Mouse (Mus musculus) forebrain, postnatal 0 days (tissue): ENCODE measurements around the gene Cdk12. TPM values are rescaled to one million over a fixed set of nuclear protein-coding genes. Genes with fewer than 3 reads are reported as not detected.
"Not testable (repeated sequence)": the region's sequence is repeated elsewhere in the genome, so short reads cannot be mapped to it uniquely, and the experiment has no call there.

Experiments used
- ATAC-seq: fragments of 200-750 bp; cut with Nextera tagmentation; 2 replicates; pipeline ENCODE4 v1.8.0; 2017; ENCODE audit warnings: mild to moderate bottlenecking, moderate library complexity
- DNase-seq: peaks from one replicate; pipeline ENCODE4 v3.0.0-alpha.2; 2015
- H3K27ac ChIP-seq: fragments of 300-500 bp; sonication (generic); 2 replicates; pipeline ENCODE4 v1.5.1; 2014; ENCODE audit warnings: low read depth, mild to moderate bottlenecking, antibody characterized with exemption, low read length, moderate library complexity, mixed read lengths
- H3K27me3 ChIP-seq: fragments of 300-500 bp; sonication (generic); 2 replicates; pipeline ENCODE4 v1.6.1; 2014; ENCODE audit warnings: mild to moderate bottlenecking, low read length, mixed read lengths; ENCODE audit not compliant: insufficient read depth
- H3K36me3 ChIP-seq: fragments of 300-500 bp; sonication (generic); 2 replicates; pipeline ENCODE4 v1.6.1; 2014; ENCODE audit warnings: mild to moderate bottlenecking, moderate library complexity; ENCODE audit not compliant: insufficient read depth
- H3K4me1 ChIP-seq: fragments of 300-500 bp; sonication (generic); 2 replicates; pipeline ENCODE4 v1.6.1; 2014; ENCODE audit warnings: antibody characterized with exemption; ENCODE audit not compliant: insufficient read depth
- H3K4me2 ChIP-seq: fragments of 300-500 bp; sonication (generic); 2 replicates; pipeline ENCODE4 v1.6.1; 2014; ENCODE audit warnings: low read depth, mild to moderate bottlenecking, moderate library complexity
- H3K4me3 ChIP-seq: fragments of 300-500 bp; sonication (generic); 2 replicates; pipeline ENCODE4 v1.5.1; 2014; ENCODE audit warnings: low read depth, low read length, mixed read lengths
- H3K9ac ChIP-seq: fragments of 300-500 bp; sonication (generic); 2 replicates; pipeline ENCODE4 v1.6.1; 2014; ENCODE audit warnings: mild to moderate bottlenecking
- H3K9me3 ChIP-seq: fragments of 300-500 bp; sonication (generic); 2 replicates; pipeline ENCODE4 v1.6.1; 2016; ENCODE audit warnings: low read length
- CTCF ChIP-seq: sonication (generic); IDR thresholded peaks from 2 replicates; pipeline ENCODE4 v1.5.1; 2016; ENCODE audit warnings: antibody characterized with exemption, control low read depth, low read depth
- WGBS: fragments of 180-500 bp; shearing (Covaris S2); extraction: QIAGEN DNeasy Blood & Tissue Kit; methylation state at CpG from one replicate; pipeline ENCODE4 v1.1.7; 2014; 5-methylcytosine and 5-hydroxymethylcytosine counted together
- polyA plus RNA-seq: library from polyadenylated mRNA; unstranded; fragments of >200 nt; fragmentation: Nextera tagmentation; extraction: Ambion mirVana; gene quantifications from 2 replicates; pipeline ENCODE4 v1.2.1, GENCODE M21; 2015
- total RNA-seq: library from RNA; depleted of rRNA; stranded (reverse); fragments of >200 nt; gene quantifications from 2 replicates; pipeline ENCODE4 v1.2.3, GENCODE M21; 2014; rRNA removed

Gene Cdk12
- total RNA-seq = 35.5 and 36.0 TPM in 2 replicates
- 2.8 and 4.5 TPM in 2 replicates for polyA plus RNA-seq

DNA sequence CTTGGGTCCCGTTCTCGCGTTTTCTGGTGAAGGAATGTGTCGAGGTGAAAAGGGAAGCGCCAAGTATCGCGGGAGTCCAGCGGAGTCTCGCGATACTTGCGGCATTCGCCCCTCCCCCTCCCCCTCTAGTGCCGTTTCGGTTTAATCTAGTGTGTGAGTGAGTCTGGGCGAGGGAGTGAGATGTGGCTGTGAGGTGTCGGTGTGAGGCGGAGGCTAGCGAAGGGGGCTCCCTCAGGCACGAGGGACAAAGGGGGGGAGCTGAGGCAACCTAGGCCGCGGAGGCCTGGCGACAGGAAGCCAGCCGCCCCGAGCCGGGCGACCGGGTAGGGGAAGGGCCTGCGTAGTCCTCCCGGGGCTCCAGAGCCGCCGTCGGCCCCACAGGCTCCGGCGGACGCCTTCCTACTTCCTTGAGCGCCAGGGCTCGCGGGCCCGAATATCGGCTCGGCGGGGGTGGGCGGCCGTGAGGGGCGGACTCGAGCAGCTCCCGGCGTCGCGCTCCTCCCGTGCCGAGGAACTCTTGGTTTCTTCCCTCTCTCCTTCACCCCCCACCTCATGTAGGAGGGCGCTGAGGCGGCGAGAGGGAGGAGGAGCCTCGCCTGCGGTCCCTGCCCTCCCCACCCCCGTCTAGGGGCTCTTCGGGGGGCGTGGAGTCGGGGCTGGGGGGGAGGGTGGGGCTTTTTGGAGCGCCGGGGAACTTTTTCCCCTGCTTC, at the start of gene Cdk12:
Gene Cdk12, plus strand, starts transcription at position 419 of the 710 bp plus-strand sequence.
- DNase-seq (peak; percentile 99), ATAC-seq (peak; percentile 94)
- no peaks in the 10 kb centered on the region for H3K27me3 ChIP-seq
- peak within 1 kb of the TSS; percentile 98 for H3K9ac ChIP-seq
- H3K4me3 ChIP-seq = peak within 1 kb of the TSS; percentile 69
- H3K36me3 ChIP-seq = no peaks in the 10 kb centered on the region
- peaks cover 12% of the 10 kb centered on the region for H3K4me1 ChIP-seq
- peak within 1 kb of the TSS; percentile 97 for H3K4me2 ChIP-seq
- H3K27ac ChIP-seq = peak within 1 kb of the TSS; percentile 99
- no peak for TF ChIP-seq CTCF
- no peaks in the 10 kb centered on the region for H3K9me3 ChIP-seq
- WGBS = 2% methylated on average over 46 of the region's 63 CpGs

DNA sequence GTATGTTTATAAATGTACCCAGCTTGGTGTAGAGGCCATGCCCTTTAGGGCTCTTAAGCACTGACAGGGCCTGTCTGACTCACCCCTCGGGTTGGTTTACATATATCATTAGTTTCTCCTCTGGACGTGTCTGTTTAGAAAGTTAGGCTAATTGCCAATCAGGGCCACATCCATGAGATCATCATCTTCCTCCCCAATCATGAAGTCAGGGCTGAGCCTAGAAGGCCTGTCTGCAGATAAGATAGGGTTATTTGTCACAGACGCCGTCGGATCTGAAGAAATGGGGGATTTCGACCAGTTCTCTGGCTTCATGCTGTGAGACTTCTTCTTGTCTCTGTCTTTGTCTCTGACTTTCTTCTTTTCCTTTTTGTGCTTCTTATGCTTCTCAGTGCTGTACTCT, 47.8 kb upstream of the Cdk12 start:
- DNase-seq = no peak
- no peak overlapping the region for H3K4me2 ChIP-seq
- no peak overlapping the region for H3K4me3 ChIP-seq
- H3K27me3 ChIP-seq = no peaks in the 10 kb centered on the region
- H3K9me3 ChIP-seq = no peaks in the 10 kb centered on the region
- ATAC-seq = no peak
- TF ChIP-seq CTCF = no peak
- H3K9ac ChIP-seq = no peak overlapping the region
- no peak overlapping the region for H3K27ac ChIP-seq
- H3K4me1 ChIP-seq = no peaks in the 10 kb centered on the region
- H3K36me3 ChIP-seq = peaks cover 52% of the 10 kb centered on the region
- WGBS = 88% methylated on average over 6 of the region's 6 CpGs

- Histone ChIP-seq H3K4me3 (no peak overlapping the region), H3K27ac (no peak overlapping the region), H3K9me3 (no peaks in the 10 kb centered on the region), H3K4me1 (no peaks in the 10 kb centered on the region), H3K36me3 (peaks cover 68% of the 10 kb centered on the region), H3K4me2 (no peak overlapping the region), H3K9ac (no peak overlapping the region), H3K27me3 (no peaks in the 10 kb centered on the region)
- ATAC-seq (no peak), DNase-seq (no peak)
- no peak for TF ChIP-seq CTCF
- WGBS = 89% methylated on average over 1 of the region's 1 CpGs
Observed at GRCm38 (mm10) chr11:98168400-98168799, 34.5 kb upstream of the Cdk12 start.

DNA sequence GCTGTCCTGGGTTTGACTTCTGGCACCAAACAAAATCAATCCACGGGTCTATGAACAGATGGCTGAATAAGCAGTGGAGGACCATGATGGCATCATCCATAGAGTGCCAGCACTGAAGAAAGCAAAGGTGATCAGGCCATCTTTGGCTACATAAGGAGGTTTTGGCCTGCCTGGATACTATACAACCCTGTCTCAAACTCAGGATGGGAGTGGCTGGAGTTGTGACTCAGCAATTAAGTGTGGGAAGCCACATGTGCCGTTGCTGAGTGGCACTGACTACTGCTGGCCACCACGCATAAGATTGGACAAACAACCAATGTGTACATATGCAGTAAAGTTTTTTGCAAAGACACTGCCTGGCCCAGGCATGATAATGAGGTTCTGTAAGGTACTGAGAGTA, 20.7 kb upstream of the Cdk12 start:
- H3K27ac ChIP-seq, ATAC-seq, H3K4me2 ChIP-seq, H3K9ac ChIP-seq, H3K4me3 ChIP-seq, H3K27me3 ChIP-seq, H3K4me1 ChIP-seq, H3K9me3 ChIP-seq, DNase-seq: not testable (repeated sequence)
- peaks cover 45% of the 10 kb centered on the region for H3K36me3 ChIP-seq
- WGBS = 97% methylated on average over 3 of the region's 3 CpGs

GRCm38 (mm10) chr11:98187640-98188395, 15.0 kb upstream of the Cdk12 start:
- Histone ChIP-seq H3K4me2 (no peak overlapping the region), H3K27ac (no peak overlapping the region), H3K36me3 (peaks cover 31% of the 10 kb centered on the region), H3K9me3 (no peaks in the 10 kb centered on the region), H3K4me3 (no peak overlapping the region), H3K9ac (no peak overlapping the region), H3K4me1 (peaks cover 8% of the 10 kb centered on the region), H3K27me3 (no peaks in the 10 kb centered on the region)
- 90% methylated on average over 9 of the region's 9 CpGs for WGBS
- TF ChIP-seq CTCF = no peak
- ATAC-seq (no peak), DNase-seq (no peak)

GRCm38 (mm10) chr11:98190820-98191219, 12.0 kb upstream of the Cdk12 start:
- no peaks in the 10 kb centered on the region for H3K27me3 ChIP-seq
- H3K27ac ChIP-seq = no peak overlapping the region
- DNase-seq = no peak
- 83% methylated on average over 5 of the region's 5 CpGs for WGBS
- H3K4me1 ChIP-seq = peaks cover 10% of the 10 kb centered on the region
- peaks cover 10% of the 10 kb centered on the region for H3K36me3 ChIP-seq
- H3K9me3 ChIP-seq = no peaks in the 10 kb centered on the region
- no peak for ATAC-seq
- H3K4me2 ChIP-seq = no peak overlapping the region
- no peak overlapping the region for H3K4me3 ChIP-seq
- TF ChIP-seq CTCF = no peak
- H3K9ac ChIP-seq = no peak overlapping the region
